Mouse (Mus musculus): ENCODE measurements around the gene Ndufaf4.
"Not testable (repeated sequence)": the region's sequence is repeated elsewhere in the genome, so short reads cannot be mapped to it uniquely, and the experiment has no call there.

The Ndufaf4 gene

GRCm38 (mm10) chr4:24897851-24898515 lies at the start of gene Ndufaf4:
TSS of gene Ndufaf4 (plus strand) at chr4:24898083.
- DNase-seq: peak; percentile 98

- peak; percentile 74 for DNase-seq
Measured at GRCm38 (mm10) chr4:24850401-24851325, 47.2 kb upstream of the Ndufaf4 start, which contains the start of gene Klhl32. TSS of gene Klhl32 (minus strand) at chr4:24851124.

GRCm38 (mm10) chr4:24865691-24866090 lies 32.2 kb upstream of the Ndufaf4 start:
- no peak for DNase-seq

GRCm38 (mm10) chr4:24869230-24869629 lies 28.7 kb upstream of the Ndufaf4 start:
- DNase-seq: no peak

- DNase-seq: not testable (repeated sequence)
Measured at GRCm38 (mm10) chr4:24889386-24889785, 8.5 kb upstream of the Ndufaf4 start.

- DNase-seq: not testable (repeated sequence)
Measured at GRCm38 (mm10) chr4:24892293-24892692, 5.6 kb upstream of the Ndufaf4 start.

- no peak for DNase-seq
Measured at GRCm38 (mm10) chr4:24894625-24895024, 3.3 kb upstream of the Ndufaf4 start.

GRCm38 (mm10) chr4:24896829-24897228 lies 1.1 kb upstream of the Ndufaf4 start:
- peak; percentile 81 for DNase-seq

- no peak for DNase-seq
Measured at GRCm38 (mm10) chr4:24897351-24897750, 532 bp upstream of the Ndufaf4 start.

GRCm38 (mm10) chr4:24898636-24899035 lies 753 bp downstream of the Ndufaf4 start:
- peak; percentile 5 for DNase-seq

GRCm38 (mm10) chr4:24899146-24899545 lies 1.3 kb downstream of the Ndufaf4 start:
- DNase-seq: no peak

GRCm38 (mm10) chr4:24907745-24908144 lies 9.9 kb downstream of the Ndufaf4 start:
- DNase-seq: peak; percentile 11

GRCm38 (mm10) chr4:24915631-24916030 lies 17.7 kb downstream of the Ndufaf4 start:
- no peak for DNase-seq

GRCm38 (mm10) chr4:24920006-24920577 lies 22.2 kb downstream of the Ndufaf4 start:
- DNase-seq: no peak

- no peak for DNase-seq
Measured at GRCm38 (mm10) chr4:24924726-24925125, 26.8 kb downstream of the Ndufaf4 start.

GRCm38 (mm10) chr4:24928260-24928780 lies 30.4 kb downstream of the Ndufaf4 start:
- no peak for DNase-seq

GRCm38 (mm10) chr4:24928926-24929325 lies 31.0 kb downstream of the Ndufaf4 start:
- DNase-seq: no peak

GRCm38 (mm10) chr4:24942728-24943424 lies 45.0 kb downstream of the Ndufaf4 start:
- DNase-seq: no peak

All from kidney, adult 9 months (tissue).